Mouse (Mus musculus): ENCODE measurements around the gene Car14.

The Car14 gene

GRCm38 (mm10) chr3:95904568-95904967, at the start of gene Car14:
TSS of gene Car14 (minus strand) at chr3:95904691.
- TF ChIP-seq GATA4 (IDR thresholded peaks at IDR 0.05; ENCODE audit: insufficient replicate concordance, low read length): no peak

- no peak for TF ChIP-seq GATA4 (IDR thresholded peaks at IDR 0.05; ENCODE audit: insufficient replicate concordance, low read length)
Observed at GRCm38 (mm10) chr3:95953522-95953921, 49.0 kb upstream of the Car14 start.

GRCm38 (mm10) chr3:95953023-95953422, 48.5 kb upstream of the Car14 start:
- TF ChIP-seq GATA4 (IDR thresholded peaks at IDR 0.05; ENCODE audit: insufficient replicate concordance, low read length): no peak

GRCm38 (mm10) chr3:95950763-95951551, 46.5 kb upstream of the Car14 start:
- no peak for TF ChIP-seq GATA4 (IDR thresholded peaks at IDR 0.05; ENCODE audit: insufficient replicate concordance, low read length)

GRCm38 (mm10) chr3:95948325-95948724, 43.8 kb upstream of the Car14 start:
- no peak for TF ChIP-seq GATA4 (IDR thresholded peaks at IDR 0.05; ENCODE audit: insufficient replicate concordance, low read length)

GRCm38 (mm10) chr3:95945731-95946240, 41.3 kb upstream of the Car14 start:
- no peak for TF ChIP-seq GATA4 (IDR thresholded peaks at IDR 0.05; ENCODE audit: insufficient replicate concordance, low read length)

- TF ChIP-seq GATA4 (IDR thresholded peaks at IDR 0.05; ENCODE audit: insufficient replicate concordance, low read length): no peak
Observed at GRCm38 (mm10) chr3:95944742-95945141, 40.3 kb upstream of the Car14 start.

GRCm38 (mm10) chr3:95943226-95943625, 38.7 kb upstream of the Car14 start:
- TF ChIP-seq GATA4 (IDR thresholded peaks at IDR 0.05; ENCODE audit: insufficient replicate concordance, low read length): no peak

GRCm38 (mm10) chr3:95942749-95943148, 38.3 kb upstream of the Car14 start:
- TF ChIP-seq GATA4 (IDR thresholded peaks at IDR 0.05; ENCODE audit: insufficient replicate concordance, low read length): no peak

- TF ChIP-seq GATA4 (IDR thresholded peaks at IDR 0.05; ENCODE audit: insufficient replicate concordance, low read length): no peak
Observed at GRCm38 (mm10) chr3:95938835-95939234, 34.3 kb upstream of the Car14 start.

GRCm38 (mm10) chr3:95938217-95938616, 33.7 kb upstream of the Car14 start:
- TF ChIP-seq GATA4 (IDR thresholded peaks at IDR 0.05; ENCODE audit: insufficient replicate concordance, low read length): no peak

GRCm38 (mm10) chr3:95934448-95934847, 30.0 kb upstream of the Car14 start:
- no peak for TF ChIP-seq GATA4 (IDR thresholded peaks at IDR 0.05; ENCODE audit: insufficient replicate concordance, low read length)

GRCm38 (mm10) chr3:95933111-95933750, 28.7 kb upstream of the Car14 start:
- TF ChIP-seq GATA4 (IDR thresholded peaks at IDR 0.05; ENCODE audit: insufficient replicate concordance, low read length): no peak

- no peak for TF ChIP-seq GATA4 (IDR thresholded peaks at IDR 0.05; ENCODE audit: insufficient replicate concordance, low read length)
Observed at GRCm38 (mm10) chr3:95932566-95932965, 28.1 kb upstream of the Car14 start.

- TF ChIP-seq GATA4 (IDR thresholded peaks at IDR 0.05; ENCODE audit: insufficient replicate concordance, low read length): no peak
Observed at GRCm38 (mm10) chr3:95932157-95932556, 27.7 kb upstream of the Car14 start.

- no peak for TF ChIP-seq GATA4 (IDR thresholded peaks at IDR 0.05; ENCODE audit: insufficient replicate concordance, low read length)
Observed at GRCm38 (mm10) chr3:95931471-95931870, 27.0 kb upstream of the Car14 start.
